Mouse (Mus musculus) layer of hippocampus, adult 8-10 months (tissue): Measurements from ENCODE around the gene Kir3dl1. TPM values are rescaled to one million over a fixed set of nuclear protein-coding genes. Genes with fewer than 3 reads are reported as not detected.
"Not testable (repeated sequence)": the region's sequence is repeated elsewhere in the genome, so short reads cannot be mapped to it uniquely, and the experiment has no call there.

Experiments used
- DNase-seq, 2 experiments: peaks; one replicate each; pipeline ENCODE4 v3.0.0; 2022; ENCODE audit warnings: low spot score in 2 of 2
- total RNA-seq, 4 experiments: library from RNA; stranded (reverse); gene quantifications; 2 replicates each; pipeline ENCODE4 v1.2.4; 2022

Gene Kir3dl1
- total RNA-seq: not detected

GRCm38 (mm10) chrX:136517699-136518098, at the start of gene Kir3dl1:
Gene Kir3dl1, plus strand, starts transcription at chrX:136517999.
- DNase-seq: not testable (repeated sequence)

- not testable (repeated sequence) for DNase-seq
Measured at GRCm38 (mm10) chrX:136543956-136544355, 26.2 kb downstream of the Kir3dl1 start, which contains the start of gene Kir3dl2. Gene Kir3dl2, minus strand, starts transcription at chrX:136544056.

GRCm38 (mm10) chrX:136569094-136569493, 51.3 kb downstream of the Kir3dl1 start:
- DNase-seq: not testable (repeated sequence)

Other genes starting within 250 kb of the Kir3dl1 start
- gene Bex3, start 247.7 kb upstream of the Kir3dl1 start, total RNA-seq: 100 to 1,000 TPM; 218 to 305 (median 262) TPM
- gene Kir3dl2, start 26.1 kb downstream of the Kir3dl1 start, total RNA-seq: under 1 TPM in 1 of 4 experiments, not detected in 3; 0.25 TPM
- 100 to 1,000 TPM; 169 to 202 (median 181) TPM for gene Tceal3, start 72.8 kb downstream of the Kir3dl1 start, total RNA-seq
- gene Tceal1, start 190.0 kb downstream of the Kir3dl1 start, total RNA-seq: 10 to 100 TPM; 13.1 to 16.4 (median 15.0) TPM
- gene Morf4l2, start 225.7 kb downstream of the Kir3dl1 start, total RNA-seq: 100 to 1,000 TPM; 325 to 385 (median 347) TPM